Mouse (Mus musculus) testis, adult 2 months (tissue): ENCODE results near the gene Sost. TPM values are rescaled to one million over a fixed set of nuclear protein-coding genes. Genes with fewer than 3 reads are reported as not detected.

Experiments
- H3K27ac ChIP-seq: fragments of 200-500 bp; 2 replicates; pipeline ENCODE4 v1.5.1; 2012; ENCODE audit warnings: low read depth, low read length; ENCODE audit not compliant: control insufficient read depth, insufficient read depth
- H3K27me3 ChIP-seq: fragments of 200-500 bp; 2 replicates; pipeline ENCODE4 v1.6.1; 2012; ENCODE audit warnings: mild to moderate bottlenecking, low read length, moderate library complexity; ENCODE audit not compliant: control insufficient read depth, insufficient read depth
- H3K36me3 ChIP-seq: fragments of 200-500 bp; 2 replicates; pipeline ENCODE4 v1.6.1; 2012; ENCODE audit warnings: mild to moderate bottlenecking, low read length; ENCODE audit not compliant: control insufficient read depth, insufficient read depth
- H3K4me1 ChIP-seq: fragments of 200-500 bp; 2 replicates; pipeline ENCODE4 v1.6.1; 2012; ENCODE audit warnings: low read length; ENCODE audit not compliant: control insufficient read depth, insufficient read depth
- H3K4me3 ChIP-seq: fragments of 200-500 bp; 2 replicates; pipeline ENCODE4 v1.5.1; 2012; ENCODE audit warnings: low read depth, mild to moderate bottlenecking, low read length, moderate library complexity, mixed read lengths; ENCODE audit not compliant: control insufficient read depth
- CTCF ChIP-seq: fragments of 200-500 bp; IDR thresholded peaks from 2 replicates; pipeline ENCODE4 v1.5.1; 2012; ENCODE audit warnings: low read depth, mild to moderate bottlenecking, inconsistent platforms, low read length, moderate library complexity; ENCODE audit not compliant: control insufficient read depth, insufficient read depth, insufficient replicate concordance
- POLR2A ChIP-seq: fragments of 200-500 bp; IDR thresholded peaks from 2 replicates; pipeline ENCODE4 v1.6.1; 2012; ENCODE audit warnings: low read depth, mild to moderate bottlenecking, inconsistent platforms, low read length, moderate library complexity; ENCODE audit not compliant: control insufficient read depth
- polyA plus RNA-seq: library from polyadenylated mRNA; depleted of rRNA; stranded (reverse); fragments of >200 nt; gene quantifications from 2 replicates; pipeline ENCODE4 v1.2.3, GENCODE M21; 2012

The Sost gene
- polyA plus RNA-seq, 1 experiment, result 2.4 TPM

DNA sequence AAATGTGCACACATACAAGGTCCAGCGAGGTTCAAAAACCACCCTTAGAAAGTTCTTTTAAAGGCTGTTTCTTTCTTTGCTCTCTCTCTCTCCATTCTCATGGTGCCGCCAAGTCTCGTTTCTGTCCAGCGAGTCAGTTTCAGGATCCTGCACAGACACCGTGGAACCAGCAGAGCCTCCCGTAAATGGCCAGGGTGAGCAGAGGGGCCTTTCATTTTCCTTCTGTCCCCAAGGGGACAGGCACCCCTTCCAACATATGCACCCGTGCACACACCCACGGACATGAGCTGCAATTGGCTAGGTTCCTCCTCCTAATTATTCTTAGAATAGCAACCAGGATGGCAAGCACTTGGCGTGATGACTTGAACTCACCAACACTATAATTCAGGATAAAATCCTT lies 6.7 kb upstream of the Sost start:
- H3K27me3 ChIP-seq, result no peaks in the 10 kb centered on the region
- peaks cover 4% of the 10 kb centered on the region for H3K4me1 ChIP-seq
- H3K4me3 ChIP-seq, result no peak overlapping the region
- H3K27ac ChIP-seq, result no peak overlapping the region
- TF ChIP-seq CTCF (no peak), POLR2A (no peak)
- H3K36me3 ChIP-seq, result no peaks in the 10 kb centered on the region

DNA sequence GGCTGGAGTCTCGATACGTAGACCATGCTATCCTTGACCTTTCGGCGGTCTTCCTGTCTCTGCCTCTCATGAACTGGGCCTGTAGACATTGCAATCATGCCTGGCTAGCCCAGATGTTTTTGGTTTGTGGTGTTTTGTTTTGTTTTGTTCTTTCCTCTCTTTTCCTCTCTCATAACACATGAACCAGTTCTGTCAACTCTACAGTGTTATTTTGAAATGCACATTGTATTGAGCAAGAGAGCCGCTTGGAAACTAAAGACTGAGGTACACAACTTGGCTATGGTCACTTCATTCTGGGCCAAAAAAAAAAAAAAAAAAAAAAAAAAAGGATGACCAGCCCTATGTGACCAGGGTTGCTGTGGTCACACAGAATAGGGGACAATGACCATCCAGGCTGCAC lies 5.8 kb upstream of the Sost start:
- peaks cover 4% of the 10 kb centered on the region for H3K4me1 ChIP-seq
- H3K27ac ChIP-seq, result no peak overlapping the region
- H3K4me3 ChIP-seq, result no peak overlapping the region
- H3K27me3 ChIP-seq, result no peaks in the 10 kb centered on the region
- no peak for TF ChIP-seq POLR2A
- TF ChIP-seq CTCF, result no peak
- no peaks in the 10 kb centered on the region for H3K36me3 ChIP-seq

DNA sequence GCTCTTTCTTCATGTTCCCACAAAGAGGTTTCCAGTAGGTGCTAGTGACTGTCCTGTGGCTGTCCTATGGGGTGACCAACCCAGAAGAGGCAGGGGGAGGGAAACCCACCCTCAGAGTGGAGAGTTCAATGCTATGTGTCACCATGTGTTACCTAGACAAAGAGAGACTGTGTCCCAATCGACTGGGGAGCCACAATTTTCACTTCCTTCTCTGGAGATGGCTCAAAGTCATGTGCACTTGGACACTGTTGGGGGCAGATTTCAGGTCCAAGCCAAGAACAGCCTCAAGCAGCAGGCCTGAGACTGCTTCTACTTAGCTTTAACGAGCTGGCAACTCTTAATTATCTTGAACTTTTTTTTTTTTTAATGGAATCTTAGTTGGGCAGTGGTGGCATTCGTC lies 5.3 kb upstream of the Sost start:
- TF ChIP-seq POLR2A (no peak), CTCF (no peak)
- H3K27me3 ChIP-seq, result no peaks in the 10 kb centered on the region
- H3K4me3 ChIP-seq, result no peak overlapping the region

DNA sequence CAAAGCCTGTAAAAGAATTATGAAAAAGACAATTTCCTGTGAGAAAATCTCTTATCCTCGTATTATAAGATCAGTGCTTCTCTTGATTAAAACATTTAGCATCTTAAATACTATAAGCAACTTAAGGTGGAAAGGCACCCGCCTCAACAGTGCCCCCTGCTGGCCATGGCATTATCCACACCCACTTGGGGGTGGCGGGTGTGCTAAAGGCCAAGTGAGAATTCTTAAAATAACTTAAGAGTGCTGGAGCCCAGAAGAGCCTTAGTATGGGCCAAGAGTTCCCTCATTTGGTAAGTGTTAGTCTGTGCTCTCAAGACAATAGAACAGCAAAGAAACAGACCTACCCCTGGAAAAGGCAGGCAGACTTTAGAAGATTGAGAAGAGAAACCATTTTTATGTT lies 4.6 kb upstream of the Sost start:
- H3K4me1 ChIP-seq, result peaks cover 4% of the 10 kb centered on the region
- no peaks in the 10 kb centered on the region for H3K36me3 ChIP-seq
- H3K4me3 ChIP-seq, result no peak overlapping the region
- H3K27ac ChIP-seq, result no peak overlapping the region
- no peaks in the 10 kb centered on the region for H3K27me3 ChIP-seq
- TF ChIP-seq CTCF, result peak; percentile 74; the same call in 1 of the 2 replicates
- no peak for TF ChIP-seq POLR2A

More for the DNA sequence above, 5.3 kb upstream of the Sost start:
- Histone ChIP-seq H3K27ac (no peak overlapping the region), H3K4me1 (peaks cover 4% of the 10 kb centered on the region), H3K36me3 (no peaks in the 10 kb centered on the region)

DNA sequence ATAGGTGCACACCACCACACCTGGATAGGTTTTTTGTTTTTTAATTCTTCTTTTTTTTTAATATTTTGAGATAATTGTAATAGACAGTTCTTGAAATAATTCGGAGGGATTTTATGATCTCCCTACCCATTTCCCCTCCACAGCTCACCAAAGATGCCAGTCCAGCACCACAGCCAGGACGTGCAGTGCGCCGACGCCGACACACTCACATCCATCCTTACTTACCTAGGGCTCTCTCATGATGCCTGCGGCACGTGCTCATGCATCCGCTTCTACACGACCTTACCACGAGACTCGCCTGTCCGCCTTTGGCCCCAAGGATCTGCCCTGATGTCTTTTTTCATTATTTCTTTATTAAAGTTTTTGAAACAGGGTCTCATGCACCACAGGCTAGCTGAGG lies 3.0 kb upstream of the Sost start:
- Histone ChIP-seq H3K4me1 (peaks cover 4% of the 10 kb centered on the region), H3K27me3 (no peaks in the 10 kb centered on the region; the same call in 1 of the 2 replicates), H3K36me3 (no peaks in the 10 kb centered on the region), H3K4me3 (no peak overlapping the region), H3K27ac (no peak overlapping the region)
- no peak for TF ChIP-seq POLR2A
- no peak for TF ChIP-seq CTCF

DNA sequence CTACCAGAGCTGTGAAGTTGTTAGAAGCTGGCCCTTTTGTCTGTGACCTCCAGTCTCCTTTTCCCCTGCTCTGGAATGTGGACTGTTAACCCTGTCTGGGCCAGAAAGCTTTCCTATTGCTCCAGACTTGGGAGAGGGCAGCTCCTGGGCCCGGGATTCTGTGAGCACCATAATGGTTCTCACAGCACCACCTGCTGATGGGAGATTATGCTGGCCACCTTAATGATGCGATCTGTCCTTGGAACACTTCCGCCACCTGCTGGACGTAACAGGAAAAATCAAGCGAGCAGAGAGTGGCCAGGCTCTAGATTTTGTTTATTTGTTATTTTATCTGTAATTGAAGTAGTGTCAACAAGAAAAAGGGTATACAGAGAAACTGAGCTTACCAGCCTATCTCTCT lies 2.0 kb upstream of the Sost start:
- no peak for TF ChIP-seq POLR2A
- TF ChIP-seq CTCF, result peak; percentile 76; the same call in 1 of the 2 replicates
- Histone ChIP-seq H3K36me3 (no peaks in the 10 kb centered on the region), H3K27ac (no peak overlapping the region), H3K4me1 (peaks cover 7% of the 10 kb centered on the region), H3K4me3 (no peak overlapping the region), H3K27me3 (no peaks in the 10 kb centered on the region; the same call in none of the 2 replicates)

DNA sequence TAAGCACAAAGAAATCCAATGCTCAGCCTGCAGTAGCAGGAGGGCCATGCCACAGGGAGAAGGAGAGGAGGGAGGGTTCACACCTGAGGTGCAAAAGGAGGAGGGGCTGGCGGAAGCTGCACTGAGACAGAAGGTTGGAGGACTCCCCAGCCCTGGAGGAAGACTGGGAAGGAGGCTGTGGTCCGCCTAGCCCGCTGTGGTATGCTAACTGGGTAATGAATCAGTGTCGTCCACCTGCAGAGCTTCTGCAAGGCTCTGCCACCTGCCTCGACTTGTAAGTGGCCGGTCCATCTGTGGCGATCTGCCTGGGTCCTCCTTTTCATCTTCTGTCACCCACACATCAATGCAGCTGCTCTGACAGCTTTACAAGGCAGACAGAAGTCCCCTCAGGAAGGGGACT lies 1.5 kb upstream of the Sost start:
- H3K27ac ChIP-seq, result no peak overlapping the region
- H3K4me1 ChIP-seq, result peaks cover 12% of the 10 kb centered on the region
- no peaks in the 10 kb centered on the region for H3K36me3 ChIP-seq
- no peak overlapping the region for H3K4me3 ChIP-seq
- TF ChIP-seq CTCF (no peak), POLR2A (no peak)
- no peaks in the 10 kb centered on the region; the same call in none of the 2 replicates for H3K27me3 ChIP-seq

DNA sequence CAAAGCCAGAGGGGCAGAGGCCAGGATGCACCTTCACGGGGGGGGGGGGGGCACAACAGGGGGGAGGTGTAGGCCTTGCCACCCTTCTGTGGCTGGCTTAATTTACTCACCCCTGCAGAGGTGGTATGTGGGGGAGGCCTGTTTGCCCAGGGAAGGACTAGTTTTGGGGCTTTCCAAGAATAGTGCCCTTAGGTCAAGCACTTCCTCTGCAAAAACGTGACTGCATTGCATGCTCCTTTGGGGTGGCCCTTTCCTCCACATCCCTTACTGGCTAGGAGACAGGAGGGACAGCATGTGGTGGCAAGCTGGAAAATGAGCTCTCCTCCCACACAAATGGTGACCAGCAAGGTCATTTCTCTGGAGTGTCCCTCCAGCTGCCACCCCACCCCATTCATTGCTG lies 1.3 kb downstream of the Sost start:
- Histone ChIP-seq H3K27ac (no peak overlapping the region), H3K27me3 (peaks cover 2% of the 10 kb centered on the region), H3K4me3 (no peak overlapping the region), H3K36me3 (no peaks in the 10 kb centered on the region), H3K4me1 (peaks cover 19% of the 10 kb centered on the region)
- TF ChIP-seq POLR2A (no peak), CTCF (no peak)
